In genomic region chr7:44519240-44519913, GRCm38 (mm10) we compare ENCODE assay signal across 15 mouse cellular contexts. TPM values are rescaled to one million over a fixed set of nuclear protein-coding genes. Genes with fewer than 3 reads are reported as not detected.
DNase-seq lines count a peak whose midpoint lies in the region; ATAC-seq and TF ChIP-seq lines count a peak whose summit lies in the region.
"Had no signal": no experiment of that assay in that cellular context is flagged by ENCODE, and none has a peak within 500 bp of the region (broad histone marks: within the 10 kb centered on the region; RNA-seq: fewer than 3 reads in every experiment).

No protein-coding gene starts in this region.

- DNase-seq in liver, postnatal 0 days, result no peak
- DNase-seq in Patski (ENCODE audit: low read depth, low spot score), result no peak
- peak; percentile 25 for DNase-seq in mesoderm, embryonic 11.5 days (ENCODE audit: low read depth, low spot score)
- no peak for DNase-seq in left cerebral cortex, postnatal 36 days (ENCODE audit: low spot score in 2 of 2)
- DNase-seq: cerebellum, adult 8-10 months; layer of hippocampus, adult 9-11 months; spleen, adult 18-20 months had no signal

- no peak overlapping the region for H3K27ac ChIP-seq in liver, postnatal 0 days (ENCODE audit: low read depth)
- H3K27ac ChIP-seq in liver, embryonic 12.5 days, result no peak overlapping the region
- no peak overlapping the region for H3K27ac ChIP-seq in hindbrain, embryonic 12.5 days
- H3K27ac ChIP-seq: limb, embryonic 13.5 days; neural tube, embryonic 15.5 days had no signal

- H3K27me3 ChIP-seq in liver, postnatal 0 days (ENCODE audit: insufficient read depth, low read length), result peaks cover 28% of the 10 kb centered on the region
- peaks cover 80% of the 10 kb centered on the region for H3K27me3 ChIP-seq in liver, embryonic 12.5 days (replicated peaks)
- H3K27me3 ChIP-seq in E14TG2a.4 (ENCODE audit: insufficient read depth, low read length) (peaks cover 54% of the 10 kb centered on the region), Patski (peaks cover 9% of the 10 kb centered on the region)
- H3K27me3 ChIP-seq in hindbrain, embryonic 12.5 days, result peaks cover 58% of the 10 kb centered on the region

- H3K9ac ChIP-seq in liver, postnatal 0 days (replicated peaks), result no peak overlapping the region
- no peak overlapping the region for H3K9ac ChIP-seq in liver, embryonic 12.5 days
- no peak overlapping the region for H3K9ac ChIP-seq in hindbrain, embryonic 12.5 days
- H3K9ac ChIP-seq: limb, embryonic 13.5 days; neural tube, embryonic 15.5 days had no signal

- POLR2A ChIA-PET in Patski (lab: Charles Lee), result no interaction called here

- TF ChIP-seq EP300 in liver, postnatal 0 days (IDR thresholded peaks at IDR 0.05; ENCODE audit: low read depth), result no peak

- in situ Hi-C loops in Patski (cut with MboI; ENCODE audit: low pct_unique_long_range_greater_than_20kb), result no loop called here

- no peak overlapping the region for H3K4me3 ChIP-seq in liver, postnatal 0 days (ENCODE audit: low read depth, low read length)
- no peak overlapping the region for H3K4me3 ChIP-seq in liver, embryonic 12.5 days
- no peak overlapping the region for H3K4me3 ChIP-seq in E14TG2a.4 (replicated peaks; ENCODE audit: low read length)
- H3K4me3 ChIP-seq in hindbrain, embryonic 12.5 days, result no peak overlapping the region
- H3K4me3 ChIP-seq: limb, embryonic 13.5 days; megakaryocyte, embryonic 14.5 days; neural tube, embryonic 15.5 days had no signal

- H3K4me1 ChIP-seq in liver, postnatal 0 days (ENCODE audit: insufficient read depth), result 0 out of 2 replicates have a peak, but pooled peaks cover 5% of the 10 kb centered on the region
- 0 out of 2 replicates have a peak, but pooled peaks cover 3% of the 10 kb centered on the region for H3K4me1 ChIP-seq in liver, embryonic 12.5 days
- peaks cover 34% of the 10 kb centered on the region for H3K4me1 ChIP-seq in E14TG2a.4 (replicated peaks; ENCODE audit: low read depth, low read length)
- H3K4me1 ChIP-seq in hindbrain, embryonic 12.5 days, result 0 out of 2 replicates have a peak, but pooled peaks cover 2% of the 10 kb centered on the region

- no peaks in the 10 kb centered on the region for H3K9me3 ChIP-seq in liver, postnatal 0 days (ENCODE audit: low read length)
- no peaks in the 10 kb centered on the region for H3K9me3 ChIP-seq in liver, embryonic 12.5 days (replicated peaks)
- H3K9me3 ChIP-seq in E14TG2a.4 (ENCODE audit: low read length), result no peaks in the 10 kb centered on the region
- H3K9me3 ChIP-seq in hindbrain, embryonic 12.5 days (replicated peaks), result no peaks in the 10 kb centered on the region
- H3K9me3 ChIP-seq: limb, embryonic 13.5 days; neural tube, embryonic 15.5 days had no signal

- intact Hi-C loops in left cerebral cortex, postnatal 36 days (cut with DNase I), result no loop called here

- 61% methylated on average over 9 of the region's 9 CpGs for WGBS in liver, postnatal 0 days (ENCODE audit: insufficient replicate concordance)
- WGBS in liver, embryonic 12.5 days (ENCODE audit: insufficient replicate concordance), result 52% methylated on average over 9 of the region's 9 CpGs
- 66% methylated on average over 9 of the region's 9 CpGs for WGBS in hindbrain, embryonic 12.5 days

- CTCF ChIA-PET in Patski (lab: Charles Lee), result interaction anchor here (1.0 to 1.4 kb wide), 3 partner anchors 8 to 31 kb away, joined by 3 to 4 read pairs (median 3); no protein-coding TSS in a partner anchor

- no peak for ATAC-seq in liver, postnatal 0 days
- ATAC-seq in liver, embryonic 12.5 days, result no peak
- peak; percentile 46 for ATAC-seq in Patski
- ATAC-seq in hindbrain, embryonic 12.5 days (ENCODE audit: low FRiP score), result no peak
- ATAC-seq: inflammation-experienced regulatory T-cells, adult 6 months had no signal

- no peak overlapping the region for H3K4me2 ChIP-seq in liver, postnatal 0 days (ENCODE audit: low read depth, low read length)
- no peak overlapping the region for H3K4me2 ChIP-seq in liver, embryonic 12.5 days
- no peak overlapping the region for H3K4me2 ChIP-seq in hindbrain, embryonic 12.5 days (replicated peaks)
- H3K4me2 ChIP-seq: limb, embryonic 13.5 days; neural tube, embryonic 15.5 days had no signal

- peak; percentile 50 for TF ChIP-seq CTCF in liver, postnatal 0 days (IDR thresholded peaks at IDR 0.05; ENCODE audit: low read depth)
- TF ChIP-seq CTCF in E14TG2a.4 (conservative IDR thresholded peaks at IDR 0.05; ENCODE audit: low read length) (peak; percentile 70), Patski (IDR thresholded peaks at IDR 0.05) (peak; percentile 64)

- H3K36me3 ChIP-seq in liver, postnatal 0 days (replicated peaks; ENCODE audit: insufficient read depth, low read length), result no peaks in the 10 kb centered on the region
- H3K36me3 ChIP-seq in liver, embryonic 12.5 days, result no peaks in the 10 kb centered on the region
- no peaks in the 10 kb centered on the region for H3K36me3 ChIP-seq in E14TG2a.4 (ENCODE audit: insufficient read depth, low read length)
- no peaks in the 10 kb centered on the region for H3K36me3 ChIP-seq in hindbrain, embryonic 12.5 days
- H3K36me3 ChIP-seq: limb, embryonic 13.5 days; neural tube, embryonic 15.5 days had no signal

RNA-seq across cellular contexts. Expression of gene Mybpc2, which starts 5.1 kb away (rescaled TPM):
- polyA plus RNA-seq in liver, postnatal 0 days (2015; fragmentation: Nextera tagmentation; extraction: Ambion mirVana), result 0.35 and 2.7 TPM in 2 replicates
- polyA plus RNA-seq in liver, embryonic 12.5 days (2016; fragmentation: Nextera tagmentation; extraction: Ambion mirVana), result not detected in 2 replicates
- polyA plus RNA-seq in Patski (2021), result 0.08 TPM
- polyA plus RNA-seq in hindbrain, embryonic 12.5 days (2016; fragmentation: Nextera tagmentation; extraction: Ambion mirVana), result 0.22 TPM in 1 of 2 replicates, not detected in the other
- total RNA-seq in left cerebral cortex, postnatal 36 days (2021), result under 1 TPM in 1 of 2 experiments, not detected in 1; 0.12 TPM
- polyA plus RNA-seq: inflammation-experienced regulatory T-cells, adult 6 months had no signal

RNA-seq across cellular contexts. Expression of gene Spib, which starts 12.5 kb away (rescaled TPM):
- polyA plus RNA-seq in liver, postnatal 0 days (2015; fragmentation: Nextera tagmentation; extraction: Ambion mirVana), result 9.5 and 10.1 TPM in 2 replicates
- 0.08 TPM in 1 of 2 replicates, not detected in the other for polyA plus RNA-seq in liver, embryonic 12.5 days (2016; fragmentation: Nextera tagmentation; extraction: Ambion mirVana)
- polyA plus RNA-seq in Patski (2021), result 0.14 TPM
- 0.08 and 0.10 TPM in 2 replicates for polyA plus RNA-seq in hindbrain, embryonic 12.5 days (2016; fragmentation: Nextera tagmentation; extraction: Ambion mirVana)
- total RNA-seq in left cerebral cortex, postnatal 36 days (2021), result not detected
- polyA plus RNA-seq: heart, embryonic 14.5 days; neural tube, embryonic 15.5 days had no signal

RNA-seq across cellular contexts. Expression of gene Fam71e1, which starts 23.0 kb away (rescaled TPM):
- polyA plus RNA-seq in liver, postnatal 0 days (2015; fragmentation: Nextera tagmentation; extraction: Ambion mirVana), result 3.3 and 4.1 TPM in 2 replicates
- polyA plus RNA-seq in liver, embryonic 12.5 days (2016; fragmentation: Nextera tagmentation; extraction: Ambion mirVana), result 2.8 and 3.3 TPM in 2 replicates
- polyA plus RNA-seq in Patski (2021), result 6.9 TPM
- polyA plus RNA-seq in hindbrain, embryonic 12.5 days (2016; fragmentation: Nextera tagmentation; extraction: Ambion mirVana), result 25.2 and 26.0 TPM in 2 replicates
- 10 to 100 TPM; 18.9 to 20.2 TPM for total RNA-seq in left cerebral cortex, postnatal 36 days (2021)

RNA-seq across cellular contexts. Expression of gene Emc10, which starts 23.0 kb away (rescaled TPM):
- 32.4 and 35.9 TPM in 2 replicates for polyA plus RNA-seq in liver, postnatal 0 days (2015; fragmentation: Nextera tagmentation; extraction: Ambion mirVana)
- 70.6 and 74.8 TPM in 2 replicates for polyA plus RNA-seq in liver, embryonic 12.5 days (2016; fragmentation: Nextera tagmentation; extraction: Ambion mirVana)
- polyA plus RNA-seq in Patski (2021), result 249 TPM
- 134 and 142 TPM in 2 replicates for polyA plus RNA-seq in hindbrain, embryonic 12.5 days (2016; fragmentation: Nextera tagmentation; extraction: Ambion mirVana)
- total RNA-seq in left cerebral cortex, postnatal 36 days (2021), result 100 to 1,000 TPM; 169 to 185 TPM

RNA-seq across cellular contexts. Expression of gene Pold1, which starts 29.3 kb away (rescaled TPM):
- polyA plus RNA-seq in liver, postnatal 0 days (2015; fragmentation: Nextera tagmentation; extraction: Ambion mirVana), result 18.9 and 25.1 TPM in 2 replicates
- 94.2 and 94.3 TPM in 2 replicates for polyA plus RNA-seq in liver, embryonic 12.5 days (2016; fragmentation: Nextera tagmentation; extraction: Ambion mirVana)
- polyA plus RNA-seq in Patski (2021), result 30.9 TPM
- polyA plus RNA-seq in hindbrain, embryonic 12.5 days (2016; fragmentation: Nextera tagmentation; extraction: Ambion mirVana), result 72.1 and 73.5 TPM in 2 replicates
- 1 to 10 TPM; 7.5 to 7.6 TPM for total RNA-seq in left cerebral cortex, postnatal 36 days (2021)
